Mouse (Mus musculus) gastrocnemius, adult 18-20 months (tissue): ENCODE measurements around the gene Ctnna2. TPM values are rescaled to one million over a fixed set of nuclear protein-coding genes. Genes with fewer than 3 reads are reported as not detected.

ENCODE experiments used
- DNase-seq: peaks from one replicate; pipeline ENCODE4 v3.0.0; 2021; ENCODE audit warnings: low spot score
- total RNA-seq, 2 experiments: library from RNA; stranded (reverse); gene quantifications; 2 replicates each; pipeline ENCODE4 v1.2.3; 2021

The Ctnna2 gene
- total RNA-seq, 2 experiments from 2014 or later = not detected

DNA sequence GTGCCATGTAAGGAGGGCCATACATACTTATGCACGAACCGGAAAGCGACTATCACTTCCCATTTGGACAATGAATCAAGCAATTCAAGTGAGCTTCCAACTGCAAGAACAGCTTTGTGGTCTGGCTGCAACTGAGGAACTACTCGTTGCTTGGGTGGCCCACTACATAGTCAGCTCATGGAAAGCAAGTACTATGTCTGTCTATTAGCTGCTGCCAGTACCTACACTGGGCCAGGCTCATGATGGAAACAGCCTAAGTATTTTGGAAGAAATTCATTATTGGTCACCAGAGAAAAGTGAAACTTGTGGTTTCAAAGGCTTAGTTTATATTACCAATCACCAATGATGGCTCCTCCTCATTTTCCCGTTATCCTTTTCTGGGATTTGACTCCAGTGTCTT lies 693.2 kb downstream of the Ctnna2 start:
- DNase-seq = no peak

DNA sequence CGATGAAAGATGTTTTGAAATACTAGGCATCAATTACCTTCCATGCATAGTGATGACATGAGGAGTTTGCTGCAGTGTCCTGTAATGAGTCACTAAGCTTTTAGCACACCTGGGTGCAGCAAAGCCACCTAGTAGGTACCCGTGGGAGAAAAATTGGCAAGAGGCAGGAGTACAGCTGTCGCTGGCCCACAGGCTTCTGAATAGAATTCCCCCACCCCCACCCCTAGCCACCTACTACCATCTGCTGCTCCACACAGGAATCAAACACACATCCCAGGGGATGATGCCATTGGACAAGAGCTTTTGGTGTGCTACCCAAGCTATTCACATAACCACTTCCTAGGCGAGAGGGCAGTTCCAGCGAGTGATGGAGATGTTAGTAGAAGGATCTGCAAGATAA lies 700.7 kb downstream of the Ctnna2 start:
- no peak for DNase-seq

DNA sequence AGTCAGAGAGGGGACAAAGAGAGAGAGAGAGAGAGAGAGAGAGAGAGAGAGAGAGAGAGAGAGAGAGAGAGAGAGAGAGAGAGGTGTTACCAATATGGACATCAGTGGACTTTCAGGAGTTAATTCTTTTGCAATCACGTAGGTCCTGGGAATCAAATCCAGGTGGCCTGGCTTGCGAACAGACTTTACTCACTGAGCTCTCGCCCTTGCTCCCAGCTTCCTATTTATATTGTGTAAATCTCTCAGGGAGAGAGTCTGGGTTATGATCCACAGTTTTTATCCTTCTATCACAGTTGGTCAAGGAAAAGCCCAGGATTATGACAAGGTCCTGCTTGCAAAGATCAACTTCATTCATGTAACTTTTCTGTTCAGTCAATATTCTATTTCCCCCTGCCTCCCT lies 714.3 kb downstream of the Ctnna2 start:
- no peak for DNase-seq

DNA sequence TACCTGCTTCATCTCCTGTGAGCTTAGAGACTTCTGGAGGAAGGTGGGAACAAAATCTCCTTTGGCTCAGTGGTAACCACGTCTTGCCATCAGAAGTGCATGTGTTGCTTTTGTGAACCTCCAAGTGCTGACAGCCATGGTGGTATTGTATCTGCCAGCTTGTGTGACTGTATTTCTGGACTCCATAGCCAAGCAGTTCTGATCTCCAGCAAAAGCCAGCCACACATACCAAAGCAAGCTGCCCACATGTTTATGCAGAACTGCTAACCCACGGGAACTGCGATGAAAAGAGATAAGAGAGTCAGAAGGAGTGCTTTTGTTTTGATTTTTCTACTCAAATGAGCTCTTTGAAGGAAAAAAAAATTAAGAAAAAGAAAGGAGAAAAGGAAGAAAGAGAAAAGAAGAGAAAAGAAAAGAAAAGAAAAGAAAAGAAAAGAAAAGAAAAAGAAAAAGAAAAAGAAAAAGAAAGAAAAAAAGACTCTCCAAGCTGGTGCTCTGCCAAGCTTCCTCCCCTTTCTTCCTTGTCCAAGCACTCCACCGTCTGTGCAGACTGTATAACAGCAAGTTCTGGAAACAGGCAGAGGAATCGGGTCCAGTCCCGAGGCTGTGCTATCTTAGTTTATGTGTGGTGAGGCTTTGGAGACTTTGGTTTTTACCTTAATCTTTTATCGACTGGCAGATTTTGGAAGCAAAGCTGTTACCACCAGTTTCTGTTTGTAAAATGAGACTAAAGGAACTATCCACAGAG lies 722.0 kb downstream of the Ctnna2 start:
- DNase-seq = no peak

DNA sequence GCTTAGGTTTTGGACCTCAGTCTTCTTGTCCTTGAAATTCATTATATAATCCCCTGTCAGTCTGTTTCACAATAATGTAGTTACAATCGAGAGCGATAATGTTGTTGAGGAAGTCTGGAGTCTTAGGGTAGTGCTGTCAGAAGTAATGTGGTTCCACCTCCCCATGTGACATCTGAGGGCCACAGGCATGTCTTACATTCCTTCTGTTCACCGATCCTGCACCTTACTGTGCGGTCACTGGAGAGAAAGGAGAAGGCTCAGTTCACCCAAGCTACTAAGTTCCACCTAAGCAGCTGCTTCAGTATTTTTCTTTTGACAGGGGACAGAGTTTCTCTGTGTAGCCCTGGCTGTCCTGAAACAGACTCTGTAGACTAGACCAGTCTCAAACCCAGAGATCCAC lies 723.2 kb downstream of the Ctnna2 start:
- no peak for DNase-seq

DNA sequence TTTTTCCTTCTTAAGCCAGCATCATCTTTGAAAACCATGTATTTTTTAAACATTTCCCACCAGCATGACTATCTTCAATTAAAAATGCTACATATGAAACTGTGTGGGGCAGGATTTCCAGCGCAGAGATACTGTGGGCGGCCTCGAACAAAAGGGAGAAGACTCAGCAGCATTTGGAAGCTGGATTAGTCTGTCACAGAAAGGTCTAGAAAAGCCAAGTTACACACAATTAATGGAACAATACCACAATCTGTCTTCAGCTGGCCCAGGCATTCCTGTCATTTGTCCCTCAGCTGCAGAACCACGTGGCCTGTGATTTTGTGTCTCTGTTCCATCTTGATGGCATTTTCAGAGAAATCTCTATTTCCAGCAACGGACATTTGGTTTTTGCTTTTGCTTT lies 726.0 kb downstream of the Ctnna2 start:
- DNase-seq = no peak

DNA sequence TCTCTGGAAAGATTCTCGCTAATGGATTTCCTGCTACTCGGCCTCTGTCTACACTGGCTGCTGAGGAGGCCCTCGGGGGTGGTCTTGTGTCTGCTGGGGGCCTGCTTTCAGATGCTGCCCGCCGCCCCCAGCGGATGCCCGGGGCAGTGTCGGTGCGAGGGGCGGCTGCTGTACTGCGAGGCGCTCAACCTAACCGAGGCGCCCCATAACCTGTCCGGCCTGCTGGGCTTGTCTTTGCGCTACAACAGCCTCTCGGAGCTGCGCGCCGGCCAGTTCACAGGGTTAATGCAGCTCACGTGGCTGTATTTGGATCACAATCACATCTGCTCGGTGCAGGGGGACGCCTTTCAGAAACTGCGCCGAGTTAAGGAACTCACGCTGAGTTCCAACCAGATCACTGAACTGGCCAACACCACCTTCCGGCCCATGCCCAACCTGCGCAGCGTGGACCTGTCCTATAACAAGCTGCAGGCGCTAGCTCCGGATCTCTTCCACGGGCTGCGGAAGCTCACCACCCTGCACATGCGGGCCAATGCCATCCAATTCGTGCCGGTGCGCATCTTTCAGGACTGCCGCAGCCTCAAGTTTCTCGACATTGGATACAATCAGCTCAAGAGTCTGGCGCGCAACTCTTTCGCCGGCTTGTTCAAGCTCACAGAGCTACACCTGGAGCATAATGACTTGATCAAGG lies 735.8 kb downstream of the Ctnna2 start:
- DNase-seq = no peak

DNA sequence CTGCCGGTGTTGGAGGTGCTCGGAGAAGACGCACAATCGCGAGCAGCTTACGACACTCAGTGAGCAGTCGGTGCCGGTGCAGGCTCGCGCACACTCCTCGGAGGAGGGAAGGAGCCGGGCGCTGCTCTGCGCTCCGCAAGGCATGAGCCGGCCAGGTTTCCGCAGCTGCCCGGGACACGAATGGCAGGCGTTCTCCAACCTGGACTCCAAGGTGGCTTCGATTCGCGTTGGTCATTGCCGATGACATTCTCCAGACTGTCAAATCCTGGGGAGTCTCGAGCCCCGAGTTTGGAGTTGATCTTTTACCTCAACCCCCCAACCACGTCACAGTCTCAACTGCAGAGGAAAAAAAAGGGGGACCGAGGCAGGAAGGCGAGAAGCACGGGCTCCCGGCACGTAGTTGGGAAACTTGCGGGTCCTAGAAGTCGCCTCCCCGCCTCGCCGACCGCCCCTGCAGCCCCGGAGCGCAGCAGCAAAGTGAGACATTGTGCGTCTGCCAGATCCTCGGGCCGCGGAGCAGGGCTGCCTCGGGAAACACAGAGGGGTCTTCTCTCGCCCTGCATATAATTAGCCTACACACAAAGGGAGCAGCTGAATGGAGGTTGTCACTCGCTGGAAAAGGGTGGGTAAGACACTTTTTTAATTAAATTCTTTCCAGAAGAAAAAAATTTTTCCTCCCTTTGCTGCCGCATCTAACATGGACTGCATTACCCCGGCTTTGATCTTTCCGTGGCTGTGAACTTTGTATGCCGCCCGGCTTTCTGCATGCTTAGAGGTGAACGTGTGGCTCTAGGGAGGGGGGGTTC lies 736.7 kb downstream of the Ctnna2 start, which contains the start of gene Lrrtm1:
Lrrtm1 (plus strand) TSS at position 89 of the 806 bp plus-strand sequence.
- no peak for DNase-seq

DNA sequence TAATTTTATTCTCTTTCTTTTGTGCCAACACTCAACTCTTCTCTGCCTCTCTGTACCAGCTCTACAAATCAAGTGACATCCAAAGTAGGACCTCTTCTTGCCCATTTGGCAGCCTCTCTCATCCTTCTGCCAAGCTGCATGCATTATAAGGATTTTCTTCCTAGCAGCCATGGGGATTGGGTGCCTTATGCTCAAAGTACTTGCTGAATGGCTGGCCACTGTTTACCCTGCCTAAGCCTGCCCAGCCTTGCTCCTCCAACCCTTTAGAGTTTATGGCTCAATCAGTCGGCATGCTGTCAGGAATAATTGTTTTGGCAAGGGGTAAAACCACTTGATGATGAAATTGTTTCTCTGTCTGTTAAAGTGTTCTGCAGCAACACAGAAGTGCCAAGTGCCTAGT lies 739.1 kb downstream of the Ctnna2 start:
- no peak for DNase-seq

DNA sequence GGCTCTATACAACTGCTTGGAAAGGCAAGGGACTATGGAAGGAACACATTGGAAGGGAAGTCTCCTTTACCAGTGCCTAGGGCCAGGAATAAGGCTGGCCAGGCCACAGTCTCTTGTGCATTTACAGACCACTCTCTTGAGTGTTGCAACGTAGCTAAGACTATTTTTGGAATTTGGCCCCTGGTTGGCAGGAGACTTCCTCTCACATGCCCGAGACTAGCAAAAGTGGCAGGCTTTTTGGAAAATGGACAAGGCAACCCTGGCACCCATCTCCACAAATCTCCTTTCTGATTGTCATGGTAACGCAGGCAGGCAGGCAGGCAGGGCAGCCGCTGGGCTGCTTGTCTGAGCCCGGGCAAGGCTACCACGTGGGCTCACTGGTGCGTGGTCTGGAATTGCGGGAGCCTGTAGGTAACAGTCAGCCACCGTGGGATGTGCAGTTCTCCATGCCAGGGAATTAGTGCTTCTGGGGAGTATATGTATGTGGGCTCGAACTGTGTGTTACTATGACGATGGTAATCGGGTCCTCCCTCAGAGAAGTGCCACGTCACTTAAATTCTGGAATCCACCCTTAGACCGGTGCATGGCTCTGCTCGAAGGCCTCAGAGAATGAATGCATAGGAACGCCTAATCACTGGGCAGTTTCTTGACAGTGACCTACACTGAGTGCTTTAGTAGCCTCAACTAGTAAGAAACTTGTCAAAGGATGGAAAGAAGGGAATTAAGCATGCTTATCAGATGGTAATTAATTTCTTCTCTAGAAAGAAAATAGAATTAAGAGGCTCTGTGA lies 756.5 kb downstream of the Ctnna2 start:
- DNase-seq = no peak

DNA sequence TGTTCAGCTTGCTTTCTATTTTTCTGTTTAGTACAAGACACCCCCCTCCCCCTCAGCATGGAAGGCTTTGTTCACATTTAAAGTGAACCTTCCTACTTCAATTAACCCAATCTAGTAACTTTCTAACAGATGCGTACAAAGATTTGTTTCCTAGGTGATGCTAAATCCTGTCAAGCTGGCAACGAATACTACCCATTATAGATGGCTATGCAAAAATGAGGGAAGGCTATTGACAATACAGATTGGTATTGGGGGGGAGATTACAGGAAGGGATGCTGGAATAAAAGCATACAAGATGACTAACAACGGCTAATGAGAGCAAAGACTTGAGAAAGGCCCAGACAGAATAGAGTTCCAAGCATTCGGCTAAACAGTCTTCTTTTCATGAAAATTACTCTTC lies 758.7 kb downstream of the Ctnna2 start:
- DNase-seq = no peak

DNA sequence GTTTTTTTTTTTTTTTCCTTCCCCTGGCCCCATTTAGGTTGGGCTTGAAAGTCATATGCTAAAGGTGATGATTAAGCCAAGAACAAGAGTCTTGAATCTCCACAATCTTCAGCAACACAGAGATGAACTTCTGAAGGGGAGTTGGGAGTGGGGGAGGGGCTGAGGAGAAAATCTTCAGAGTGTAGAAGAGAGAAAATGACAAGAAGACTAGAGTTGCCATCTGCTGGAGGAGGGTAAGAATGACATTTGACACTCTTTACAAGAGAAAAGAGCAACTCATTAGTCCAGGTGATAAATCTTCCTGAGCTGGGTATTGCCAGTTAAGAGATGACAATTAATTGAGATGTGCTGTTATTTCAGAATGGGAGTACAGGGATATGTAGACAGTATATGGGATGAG lies 760.6 kb downstream of the Ctnna2 start:
- DNase-seq = no peak

DNA sequence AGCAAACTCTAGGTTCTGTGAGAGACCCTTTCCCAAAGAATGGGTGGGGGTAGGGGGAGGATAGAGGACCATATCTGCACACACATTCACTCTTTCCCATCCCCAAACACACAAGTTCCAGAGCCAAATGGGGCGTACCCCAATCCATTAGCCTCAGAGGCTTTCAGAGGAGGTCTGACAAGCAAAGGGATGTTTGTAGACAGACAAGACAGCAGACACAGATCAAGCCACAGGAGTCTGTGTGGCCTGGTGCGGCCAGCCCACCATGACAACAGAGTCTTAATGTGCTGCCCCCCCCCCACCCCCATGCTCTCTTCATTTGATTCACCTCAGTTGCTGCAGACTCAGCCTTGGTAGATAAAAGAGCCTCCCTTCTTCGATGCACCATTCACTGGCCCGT lies 764.2 kb downstream of the Ctnna2 start:
- DNase-seq = no peak

DNA sequence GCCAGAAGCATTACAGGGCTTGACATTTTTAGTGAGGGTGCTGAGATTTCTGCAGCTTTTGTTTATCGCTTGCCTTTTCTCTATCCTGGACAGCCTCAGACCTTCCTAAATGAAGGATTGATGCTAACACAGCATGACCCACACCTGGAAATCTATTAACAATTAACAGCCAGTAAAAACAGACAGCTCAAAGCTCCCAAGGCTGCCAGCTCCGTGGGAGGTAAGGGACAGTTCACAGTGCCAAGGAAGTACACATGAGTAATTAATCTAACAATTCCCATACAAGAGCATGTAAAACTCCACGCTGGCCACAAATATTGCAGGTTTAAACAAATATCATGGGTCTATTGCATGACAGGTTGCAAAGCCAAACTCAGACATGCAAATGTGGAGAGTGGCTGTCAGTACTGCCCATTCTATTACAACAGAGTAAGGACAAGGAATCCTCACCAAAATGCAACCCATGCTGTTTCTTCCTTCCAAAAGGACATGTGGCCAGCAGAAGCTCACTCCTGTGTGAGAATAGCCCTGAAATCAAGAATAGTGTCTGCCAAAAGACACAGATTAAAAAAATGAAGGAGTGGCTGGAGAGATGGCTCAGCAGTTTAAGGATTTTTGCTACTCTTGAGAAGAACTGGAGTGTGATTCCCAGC lies 765.6 kb downstream of the Ctnna2 start:
- DNase-seq = no peak

DNA sequence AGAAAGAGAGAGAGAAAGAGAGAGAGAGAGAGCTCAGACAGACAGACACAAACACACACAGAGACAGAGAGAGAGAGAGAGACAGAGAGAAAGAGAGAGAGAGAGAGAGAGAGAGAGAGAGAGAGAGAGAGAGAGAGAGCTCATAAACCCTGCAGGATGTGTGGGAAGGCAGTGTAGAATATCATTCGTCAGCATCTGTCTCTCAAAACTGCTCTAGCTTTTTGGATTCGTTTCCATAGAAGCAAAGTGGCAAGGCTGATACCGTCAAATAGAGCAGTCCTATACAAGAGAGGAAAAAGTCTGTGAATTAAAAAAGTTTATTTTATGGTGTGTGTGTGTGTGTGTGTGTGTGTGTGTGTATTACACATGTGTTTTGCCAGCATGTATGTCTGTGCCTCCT lies 769.6 kb downstream of the Ctnna2 start:
- no peak for DNase-seq

DNA sequence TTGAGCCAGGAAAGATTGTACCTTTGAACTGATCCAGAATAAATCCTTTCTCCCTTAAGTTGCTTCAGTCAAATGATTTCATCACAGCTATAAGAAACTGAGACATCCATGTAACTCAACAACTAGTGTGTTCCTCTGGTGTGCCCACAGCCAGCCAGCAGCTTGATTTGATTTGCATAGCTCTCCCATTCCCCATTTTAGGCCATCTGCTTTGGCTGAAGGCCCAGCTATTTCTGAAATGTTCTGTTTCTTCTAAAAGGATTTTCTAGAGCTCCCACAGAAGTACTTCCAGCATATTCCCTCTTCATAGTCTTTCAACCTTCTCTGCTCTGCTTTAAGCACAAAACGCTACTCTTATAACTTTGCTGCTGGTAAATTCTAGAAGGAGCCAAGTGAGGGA lies 770.3 kb downstream of the Ctnna2 start:
- no peak for DNase-seq

DNA sequence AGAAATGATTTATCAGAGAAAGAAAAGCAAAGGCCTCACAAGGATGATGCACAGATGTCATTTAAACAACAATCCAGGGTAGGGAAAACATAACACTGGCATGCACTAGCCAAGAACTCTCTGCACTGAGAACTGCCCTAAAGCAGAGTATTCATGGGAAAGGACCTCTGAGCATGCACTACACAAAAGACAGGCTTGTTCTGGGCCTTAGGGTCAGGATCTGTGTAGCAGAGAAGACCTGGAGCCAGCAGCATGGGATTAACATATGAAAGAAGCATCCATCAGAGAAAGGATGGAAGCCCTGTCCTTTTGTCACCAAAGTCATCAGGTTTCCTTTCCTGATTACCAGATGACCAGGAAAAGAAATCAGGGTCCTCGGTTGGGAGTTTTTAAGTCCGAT lies 780.1 kb downstream of the Ctnna2 start:
- DNase-seq = no peak

DNA sequence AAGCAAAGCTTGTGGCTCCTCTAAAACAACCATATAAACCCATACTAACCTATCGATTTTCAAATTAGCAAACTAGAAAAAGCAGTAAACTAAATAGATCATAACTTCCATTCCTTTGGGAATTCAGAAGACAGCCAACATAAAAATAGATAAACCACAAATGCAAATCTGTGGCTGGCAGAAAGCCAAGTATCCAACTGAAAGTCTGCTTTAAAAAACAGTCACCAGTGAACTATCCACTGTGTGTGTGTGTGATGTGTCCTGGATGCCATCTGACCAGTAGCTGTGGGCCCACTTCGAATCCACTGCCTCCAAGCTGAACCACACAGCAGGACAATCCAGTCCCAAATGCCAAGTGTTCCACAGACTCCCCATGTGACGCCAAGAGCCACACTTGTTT lies 782.8 kb downstream of the Ctnna2 start:
- no peak for DNase-seq

DNA sequence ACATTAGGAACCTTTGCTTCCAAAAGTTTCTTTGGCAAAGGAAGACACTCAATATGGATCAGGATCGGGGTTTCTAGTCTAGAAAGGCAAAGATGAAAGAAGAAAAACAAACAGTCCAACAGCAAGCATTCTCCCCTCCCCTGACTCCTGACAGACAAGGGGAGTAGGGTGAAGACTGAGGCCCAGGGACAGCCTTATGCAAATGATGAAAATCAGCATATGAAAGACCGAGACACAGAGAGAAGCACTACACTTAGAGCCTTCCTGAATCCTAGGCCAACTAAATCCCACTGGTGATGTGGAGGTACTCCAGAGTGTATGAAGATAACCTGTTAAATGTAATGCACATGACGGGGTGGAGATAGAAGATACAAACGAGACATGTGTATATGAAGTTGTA lies 787.9 kb downstream of the Ctnna2 start:
- DNase-seq = no peak

DNA sequence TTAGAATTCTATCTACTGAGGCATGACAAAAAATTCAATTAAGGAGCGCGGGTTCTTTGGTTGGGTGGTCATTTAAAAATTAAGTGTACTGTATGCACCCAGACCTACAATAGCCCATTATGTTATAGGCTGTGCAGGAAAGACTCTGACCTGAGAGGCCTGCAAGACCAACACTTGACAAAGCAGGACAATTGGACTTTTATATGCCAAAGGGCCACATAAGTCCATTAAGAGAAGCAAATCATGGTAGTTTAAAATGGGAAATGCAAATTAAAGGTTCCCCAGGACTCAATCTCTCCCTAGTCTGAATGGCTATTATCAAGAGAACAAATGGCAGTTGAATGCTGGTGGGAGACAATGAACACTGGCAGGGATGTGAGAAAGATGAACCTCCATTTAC lies 790.9 kb downstream of the Ctnna2 start:
- no peak for DNase-seq

DNA sequence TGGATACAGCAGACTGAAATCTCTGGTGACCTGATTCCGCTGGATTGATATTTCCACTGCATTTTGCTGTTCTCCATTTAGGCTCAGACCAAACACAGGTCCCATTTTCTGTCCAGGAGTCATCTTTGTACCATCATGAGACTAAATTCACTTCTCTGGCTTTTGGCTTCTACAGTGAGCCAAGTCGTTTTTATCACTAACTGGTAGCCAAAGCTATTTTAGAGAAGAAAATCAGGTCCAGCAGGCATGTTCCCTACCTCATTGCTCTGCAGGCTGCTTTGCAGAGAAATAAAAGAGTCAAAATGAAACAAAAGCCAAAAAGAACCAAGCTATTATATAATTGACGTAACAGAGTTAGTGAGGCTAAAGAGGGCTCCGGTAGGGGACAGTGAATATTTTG lies 793.7 kb downstream of the Ctnna2 start:
- no peak for DNase-seq
